ENCODE assay signal across 17 mouse cellular contexts in genomic region chr12:51543402-51543960, GRCm38 (mm10). TPM values are rescaled to one million over a fixed set of nuclear protein-coding genes. Genes with fewer than 3 reads are reported as not detected.
"Had no signal": no experiment of that assay in that cellular context is flagged by ENCODE, and none has a peak within 500 bp of the region (broad histone marks: within the 10 kb centered on the region; RNA-seq: fewer than 3 reads in every experiment).

No protein-coding gene starts in this region.

- H3K9me3 ChIP-seq: kidney, embryonic 15.5 days; limb, embryonic 10.5 days; liver, embryonic 13.5 days; midbrain, embryonic 12.5 days; neural tube, embryonic 12.5 days; stomach, embryonic 15.5 days had no signal

- H3K27me3 ChIP-seq: kidney, embryonic 15.5 days; liver, embryonic 13.5 days; midbrain, embryonic 12.5 days; neural tube, embryonic 12.5 days; stomach, embryonic 15.5 days had no signal

- H3K9ac ChIP-seq: kidney, embryonic 15.5 days; liver, embryonic 13.5 days; liver, postnatal 0 days; midbrain, embryonic 12.5 days; neural tube, embryonic 12.5 days; stomach, embryonic 15.5 days had no signal

- H3K4me2 ChIP-seq: kidney, embryonic 15.5 days; liver, embryonic 13.5 days; midbrain, embryonic 12.5 days; neural tube, embryonic 12.5 days; stomach, embryonic 15.5 days had no signal

- H3K36me3 ChIP-seq: kidney, embryonic 15.5 days; limb, embryonic 10.5 days; liver, embryonic 13.5 days; midbrain, embryonic 12.5 days; neural tube, embryonic 12.5 days; stomach, embryonic 15.5 days had no signal

- H3K27ac ChIP-seq: kidney, embryonic 15.5 days; limb, embryonic 10.5 days; liver, embryonic 13.5 days; midbrain, embryonic 12.5 days; neural tube, embryonic 12.5 days; stomach, embryonic 15.5 days had no signal

- H3K4me3 ChIP-seq: kidney, embryonic 15.5 days; limb, embryonic 10.5 days; liver, embryonic 13.5 days; midbrain, embryonic 12.5 days; myocyte; neural tube, embryonic 12.5 days; stomach, embryonic 15.5 days had no signal

- H3K4me1 ChIP-seq: kidney, embryonic 15.5 days; limb, embryonic 10.5 days; liver, embryonic 13.5 days; midbrain, embryonic 12.5 days; neural tube, embryonic 12.5 days; stomach, embryonic 15.5 days had no signal

- ATAC-seq: liver, postnatal 0 days; lung, postnatal 0 days had no signal

- DNase-seq: kidney, adult 2 months; kidney, postnatal 14 days; liver, embryonic 13.5 days; liver, postnatal 0 days; lung, postnatal 36 days; right cerebral cortex, postnatal 14 days; thymus, adult 2 months; thymus, postnatal 25 days had no signal

RNA-seq across cellular contexts. Expression of gene Coch, which starts 49.7 kb away (rescaled TPM):
- total RNA-seq: megakaryocyte-erythroid progenitor cell, adult 5-6 weeks; neutrophil, adult 5-6 weeks had no signal
